Mouse (Mus musculus): ENCODE measurements at regions not wholly inside any gene's neighbourhood (a gene's known extent, or its start where the extent isn't known, plus 50 kb on each side); places are given as distances from the start of the nearest gene placed in this dataset.

GRCm38 (mm10) chr12:11518379-11518778, 62.5 kb downstream of the Rad51ap2 start:
- DNase-seq (ENCODE audit: low spot score in 2 of 2), result no peak

- no peak for DNase-seq (ENCODE audit: low spot score in 2 of 2)
Observed at GRCm38 (mm10) chr12:11562891-11563290, 107.0 kb downstream of the Rad51ap2 start.

- no peak for DNase-seq (ENCODE audit: low spot score in 2 of 2)
Observed at GRCm38 (mm10) chr12:11570160-11570559, 114.3 kb downstream of the Rad51ap2 start.

DNA sequence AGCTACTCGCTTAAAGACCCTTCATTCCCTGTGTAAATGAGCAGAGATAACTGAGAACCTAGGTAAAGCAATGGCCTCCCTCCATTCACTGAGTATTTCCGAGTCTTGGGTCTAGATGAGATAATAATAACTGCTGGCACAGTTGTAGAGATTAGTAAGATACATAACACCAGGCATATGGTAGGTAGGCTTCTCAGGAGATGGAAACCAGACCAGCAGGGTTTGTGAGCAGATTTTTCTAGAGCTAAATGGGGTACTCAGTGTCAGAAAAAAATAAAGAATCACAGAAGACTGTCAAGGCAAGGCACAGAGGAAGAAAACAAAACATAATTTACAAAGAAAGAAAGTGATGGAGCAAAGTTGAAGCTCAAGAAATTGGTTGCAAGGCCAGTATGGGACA, 148.1 kb downstream of the Rad51ap2 start:
- no peak for DNase-seq (ENCODE audit: low spot score in 2 of 2)

- no peak for DNase-seq (ENCODE audit: low spot score in 2 of 2)
Observed at GRCm38 (mm10) chr12:11608733-11609132, 152.9 kb downstream of the Rad51ap2 start.

GRCm38 (mm10) chr12:11611656-11612055, 155.8 kb downstream of the Rad51ap2 start:
- DNase-seq (ENCODE audit: low spot score in 2 of 2), result no peak

- no peak for DNase-seq (ENCODE audit: low spot score in 2 of 2)
Observed at GRCm38 (mm10) chr12:11615237-11615636, 159.4 kb downstream of the Rad51ap2 start.

DNA sequence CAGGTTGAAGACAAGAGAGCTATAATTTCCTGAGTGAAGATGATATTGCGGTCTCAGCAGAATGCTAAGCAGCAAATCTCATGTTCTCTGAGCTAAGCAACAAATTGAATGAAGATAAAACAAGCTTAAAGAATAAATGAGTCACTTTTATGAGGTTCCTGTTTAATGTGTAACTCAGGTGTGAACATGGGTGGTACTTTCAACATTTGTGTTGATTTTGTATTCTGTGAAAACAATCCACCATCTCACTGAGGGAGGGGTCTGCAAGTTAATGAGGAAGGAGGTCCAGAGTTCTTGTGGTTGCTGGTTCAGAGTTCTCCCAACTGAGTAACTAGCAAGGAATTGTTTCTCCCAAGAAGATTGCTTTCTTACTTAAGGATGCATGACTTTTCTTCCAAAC, 167.7 kb downstream of the Rad51ap2 start:
- DNase-seq (ENCODE audit: low spot score in 2 of 2), result no peak

DNA sequence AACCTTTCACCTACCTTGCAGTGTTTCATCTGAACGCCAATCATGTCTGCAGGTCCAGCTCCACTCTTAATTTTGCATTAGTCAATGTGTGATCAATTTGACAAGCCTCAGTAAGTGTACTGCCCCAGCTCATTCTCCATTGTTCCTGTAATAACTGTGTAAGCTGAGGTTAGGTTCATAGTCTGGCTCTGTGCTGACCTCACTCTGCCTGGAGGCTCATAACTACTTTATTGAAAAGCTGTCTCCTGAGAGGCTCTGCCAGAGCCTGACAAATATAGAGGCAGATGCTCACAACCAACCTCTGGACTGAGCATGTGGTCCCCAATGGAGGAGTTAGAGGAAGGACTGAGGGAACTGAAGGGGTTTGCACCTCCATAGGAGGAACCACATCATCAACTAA, 174.3 kb downstream of the Rad51ap2 start:
- no peak for DNase-seq (ENCODE audit: low spot score in 2 of 2)

- no peak for DNase-seq (ENCODE audit: low spot score in 2 of 2)
Observed at GRCm38 (mm10) chr12:11631790-11632189, 175.9 kb downstream of the Rad51ap2 start.

DNA sequence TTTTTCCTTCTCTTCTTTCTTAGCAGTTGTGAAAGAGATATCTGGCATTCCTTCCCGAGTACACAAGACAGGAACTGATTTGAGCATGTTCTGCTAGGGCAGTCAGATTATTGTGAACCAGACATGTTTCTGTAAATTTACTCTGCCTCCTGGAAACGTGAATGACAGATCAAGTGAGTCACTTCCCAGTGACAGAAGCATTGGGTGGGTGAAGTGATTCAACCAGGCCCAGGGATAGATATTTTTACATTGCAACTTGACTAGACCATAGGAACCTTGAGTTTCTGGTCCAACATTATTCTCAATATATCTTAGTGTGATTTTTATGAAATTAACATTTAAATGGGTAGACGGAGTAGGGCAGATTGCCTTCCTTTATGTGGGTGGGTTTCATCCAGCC, 217.4 kb downstream of the Rad51ap2 start:
- DNase-seq (ENCODE audit: low spot score in 2 of 2), result peak; percentile 26 to 30

GRCm38 (mm10) chr12:11694797-11695196, 238.9 kb downstream of the Rad51ap2 start:
- no peak for DNase-seq (ENCODE audit: low spot score in 2 of 2)

- DNase-seq (ENCODE audit: low spot score in 2 of 2), result no peak
Observed at GRCm38 (mm10) chr12:11708879-11709602, 253.2 kb downstream of the Rad51ap2 start.

- DNase-seq (ENCODE audit: low spot score in 2 of 2), result no peak
Observed at GRCm38 (mm10) chr12:11717633-11718032, 261.8 kb downstream of the Rad51ap2 start.

GRCm38 (mm10) chr12:11751471-11751870, 295.6 kb downstream of the Rad51ap2 start:
- no peak for DNase-seq (ENCODE audit: low spot score in 2 of 2)

DNA sequence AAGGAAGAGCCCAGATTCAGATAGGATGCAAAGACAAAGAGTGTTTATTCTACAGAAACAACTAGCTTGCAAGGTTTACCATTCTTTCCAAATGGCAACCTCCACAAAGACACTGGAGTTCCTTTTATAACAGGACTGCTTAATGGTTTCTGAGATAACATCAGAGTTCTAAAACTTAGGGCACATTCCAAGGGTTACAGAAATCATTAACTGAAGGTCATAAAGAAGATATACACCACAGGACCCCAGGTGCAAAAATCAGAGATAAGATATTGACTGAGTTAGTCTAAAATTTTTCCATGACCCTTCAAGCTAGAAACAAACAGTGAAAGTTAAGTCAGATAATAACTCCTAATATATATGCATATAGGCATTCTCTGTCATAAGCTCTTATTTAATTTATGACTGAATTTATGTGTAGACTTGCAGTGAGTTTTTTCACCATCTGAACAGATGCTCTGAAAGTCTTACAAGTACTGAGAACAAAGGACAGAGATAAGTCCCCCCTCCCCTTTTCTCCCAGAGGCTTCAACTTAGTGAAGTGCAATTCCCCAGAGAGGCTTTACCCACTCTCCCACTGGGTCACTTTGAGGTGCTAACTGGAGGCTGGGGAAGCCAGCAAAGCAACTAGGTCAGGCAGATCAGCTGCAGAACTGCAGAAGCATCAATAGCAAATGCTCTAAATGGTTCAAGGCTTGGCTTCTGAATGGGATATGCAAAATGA, 298.5 kb downstream of the Rad51ap2 start:
- DNase-seq (ENCODE audit: low spot score in 2 of 2), result no peak

- no peak for DNase-seq (ENCODE audit: low spot score in 2 of 2)
Observed at GRCm38 (mm10) chr12:11802326-11802725, 346.4 kb downstream of the Rad51ap2 start.

- DNase-seq (ENCODE audit: low spot score in 2 of 2), result peak; percentile 5 to 7
Observed at GRCm38 (mm10) chr12:11803162-11803561, 347.3 kb downstream of the Rad51ap2 start.

- DNase-seq (ENCODE audit: low spot score in 2 of 2), result no peak
Observed at GRCm38 (mm10) chr12:11829701-11830100, 373.8 kb downstream of the Rad51ap2 start.

DNA sequence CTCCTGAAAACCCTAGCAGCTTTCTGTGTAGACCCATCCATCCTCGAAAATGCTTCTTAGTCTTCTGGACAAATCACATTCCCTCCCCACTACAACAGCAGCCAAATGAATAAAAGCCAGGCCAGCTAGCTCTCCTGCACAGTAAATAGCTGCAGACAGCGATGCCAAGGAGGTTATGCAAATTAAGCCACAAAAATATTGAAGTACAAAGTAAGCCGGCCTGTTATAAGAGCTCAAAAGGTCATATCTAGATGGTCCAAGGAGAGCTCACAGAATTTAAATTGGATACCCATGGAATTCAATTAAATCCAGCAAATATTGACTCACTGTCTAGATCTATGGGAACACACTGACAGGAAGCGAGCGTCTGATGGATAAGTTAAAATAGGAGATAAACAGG, 375.4 kb downstream of the Rad51ap2 start:
- DNase-seq (ENCODE audit: low spot score in 2 of 2), result no peak

- peak; percentile 42 to 51 for DNase-seq (ENCODE audit: low spot score in 2 of 2)
Observed at GRCm38 (mm10) chr12:11837819-11838472, 382.1 kb downstream of the Rad51ap2 start.

DNA sequence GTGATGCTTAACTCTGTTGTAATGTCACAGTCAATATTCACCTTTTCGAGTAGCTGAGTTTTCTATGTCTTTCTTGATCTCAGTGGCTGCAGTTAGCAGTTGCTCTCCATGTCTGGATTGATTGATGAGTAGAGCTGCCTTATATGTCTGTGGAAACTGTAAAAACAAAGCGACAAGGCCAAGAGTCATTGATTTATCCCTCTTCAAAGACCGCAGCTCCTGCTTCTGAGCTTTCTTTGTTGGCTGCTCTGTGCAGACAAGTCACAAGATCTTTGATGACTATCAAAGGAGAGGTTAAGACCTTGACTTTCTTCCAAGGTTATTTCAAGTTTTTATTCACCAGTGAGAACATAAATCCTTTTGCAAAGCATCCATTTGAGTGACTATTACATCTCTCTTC, 395.2 kb downstream of the Rad51ap2 start:
- DNase-seq (ENCODE audit: low spot score in 2 of 2), result no peak

Data from left cerebral cortex, adult 18-20 months (tissue).